Mouse (Mus musculus) adrenal gland, adult (tissue): ENCODE results near the gene Daxx.
A peak's percentile ranks its signal among the peaks of the same experiment; 100 is the strongest.
"Not testable (repeated sequence)": the region's sequence is repeated elsewhere in the genome, so short reads cannot be mapped to it uniquely, and the experiment has no call there.

Experiments used
- DNase-seq, 2 experiments: peaks; one replicate each; pipeline ENCODE4 v3.0.0; 2022 to 2023; ENCODE audit warnings: low spot score in 1 of 2; ENCODE audit not compliant: inconsistent age in 2 of 2

The Daxx gene

GRCm38 (mm10) chr17:33902079-33902478, 7.1 kb upstream of the Daxx start:
- no peak for DNase-seq

- no peak for DNase-seq
Measured at GRCm38 (mm10) chr17:33902491-33902890, 6.7 kb upstream of the Daxx start.

- peak in 1 of 2 experiments; percentile 63 for DNase-seq
Measured at GRCm38 (mm10) chr17:33903911-33904651, 5.1 kb upstream of the Daxx start.

GRCm38 (mm10) chr17:33904835-33905234, 4.4 kb upstream of the Daxx start, which contains the start of gene Platr17:
Platr17 (plus strand) TSS chr17:33905135.
- not testable (repeated sequence) for DNase-seq

GRCm38 (mm10) chr17:33908331-33909076, 710 bp upstream of the Daxx start:
- peak; percentile 68 to 86 for DNase-seq

GRCm38 (mm10) chr17:33909869-33910250, 646 bp downstream of the Daxx start:
- DNase-seq: peak; percentile 77 to 91

GRCm38 (mm10) chr17:33910346-33911051, 1.3 kb downstream of the Daxx start:
- DNase-seq: no peak

- DNase-seq: no peak
Measured at GRCm38 (mm10) chr17:33911052-33911812, 2.0 kb downstream of the Daxx start.

GRCm38 (mm10) chr17:33911813-33912414, 2.7 kb downstream of the Daxx start:
- DNase-seq: peak in 1 of 2 experiments; percentile 58

- peak in 1 of 2 experiments; percentile 34 for DNase-seq
Measured at GRCm38 (mm10) chr17:33913264-33913663, 4.0 kb downstream of the Daxx start.

- DNase-seq: peak in 1 of 2 experiments; percentile 39
Measured at GRCm38 (mm10) chr17:33913905-33914304, 4.7 kb downstream of the Daxx start.

- peak in 1 of 2 experiments; percentile 54 for DNase-seq
Measured at GRCm38 (mm10) chr17:33914969-33915391, 5.8 kb downstream of the Daxx start.

- DNase-seq: peak; percentile 97 to 99
Measured at GRCm38 (mm10) chr17:33915671-33916250, 6.5 kb downstream of the Daxx start, which contains the start of the genes Tapbp and Zbtb22. Tapbp (plus strand) TSS chr17:33915899. Zbtb22 (plus strand) TSS chr17:33915904.

GRCm38 (mm10) chr17:33916294-33916693, 7.1 kb downstream of the Daxx start:
- DNase-seq: peak in 1 of 2 experiments; percentile 85

- DNase-seq: peak; percentile 59 to 67
Measured at GRCm38 (mm10) chr17:33916847-33917655, 7.8 kb downstream of the Daxx start.

GRCm38 (mm10) chr17:33917656-33918292, 8.6 kb downstream of the Daxx start:
- peak; percentile 53 to 60 for DNase-seq

GRCm38 (mm10) chr17:33918293-33919203, 9.3 kb downstream of the Daxx start:
- peak; percentile 58 to 68 for DNase-seq
